Mouse (Mus musculus) MEL (cell line): Measurements from ENCODE around the gene Cdc20. TPM values are rescaled to one million over a fixed set of nuclear protein-coding genes. Genes with fewer than 3 reads are reported as not detected.

Source experiments
- DNase-seq: peaks from one replicate; pipeline ENCODE4 v3.0.0; 2011; ENCODE audit warnings: low read depth, low spot score
- H3K27ac ChIP-seq: 2 replicates; pipeline ENCODE4 v1.5.1; 2012; ENCODE audit warnings: low read depth, mild to moderate bottlenecking, control low read depth, low read length, moderate library complexity; ENCODE audit not compliant: control insufficient read depth
- H3K27me3 ChIP-seq, 2 experiments: fragments of 150-350 bp in 1 of 2; sonication (generic) in 1 of 2; 2 replicates each; pipeline ENCODE4 v1.6.1; 2012; ENCODE audit warnings: low read length in 2 of 2, mild to moderate bottlenecking in 2 of 2, improper control_type of control experiment in 1 of 2, moderate library complexity in 1 of 2; ENCODE audit not compliant: insufficient read depth in 2 of 2, control insufficient read depth in 1 of 2
- H3K36me3 ChIP-seq, 2 experiments: 2 replicates each; pipeline ENCODE4 v1.6.1; 2012 to 2014; ENCODE audit warnings: low read length in 2 of 2, improper control_type of control experiment in 1 of 2, inconsistent platforms in 1 of 2, mild to moderate bottlenecking in 1 of 2; ENCODE audit not compliant: insufficient read depth in 2 of 2, control insufficient read depth in 1 of 2
- H3K4me1 ChIP-seq, 2 experiments: fragments of 150-350 bp in 1 of 2; sonication (generic) in 1 of 2; 2 replicates each; pipeline ENCODE4 v1.6.1; 2012; ENCODE audit warnings: low read length in 2 of 2, improper control_type of control experiment in 1 of 2, mild to moderate bottlenecking in 1 of 2; ENCODE audit not compliant: insufficient read depth in 2 of 2, control insufficient read depth in 1 of 2
- H3K4me3 ChIP-seq, 2 experiments: fragments of 150-350 bp in 1 of 2; sonication (generic) in 1 of 2; 2 replicates each; pipeline ENCODE4 v1.5.1; 2012; ENCODE audit warnings: low read depth in 2 of 2, low read length in 2 of 2, mild to moderate bottlenecking in 2 of 2, moderate library complexity in 2 of 2, control low read depth in 1 of 2, improper control_type of control experiment in 1 of 2; ENCODE audit not compliant: control insufficient read depth in 1 of 2, insufficient read depth in 1 of 2
- H3K79me2 ChIP-seq: 2 replicates; pipeline ENCODE4 v1.6.1; 2012; ENCODE audit warnings: mild to moderate bottlenecking, low read length, moderate library complexity; ENCODE audit not compliant: control insufficient read depth, poor library complexity, insufficient read depth
- H3K9ac ChIP-seq: 2 replicates; pipeline ENCODE4 v1.6.1; 2012; ENCODE audit warnings: low read depth, mild to moderate bottlenecking, control low read depth, low read length, moderate library complexity; ENCODE audit not compliant: control insufficient read depth, poor library complexity, severe bottlenecking
- H3K9me3 ChIP-seq: fragments of 150-350 bp; sonication (generic); replicated peaks from 2 replicates; pipeline ENCODE4 v1.6.1; 2012; ENCODE audit warnings: mild to moderate bottlenecking, low read length, improper control_type of control experiment, moderate library complexity; ENCODE audit not compliant: insufficient read depth
- BHLHE40 ChIP-seq: IDR thresholded peaks from 2 replicates; pipeline ENCODE4 v1.6.1; 2012; ENCODE audit warnings: low read depth, mild to moderate bottlenecking, inconsistent platforms, low read length, improper control_type of control experiment, borderline replicate concordance
- CTCF ChIP-seq, 3 experiments: IDR thresholded peaks in 2 of 3; conservative IDR thresholded peaks in 1 of 3; 2 replicates each; pipeline ENCODE4 v1.5.1; 2011 to 2012; ENCODE audit warnings: low read length in 3 of 3, low read depth in 2 of 3, mild to moderate bottlenecking in 2 of 3, improper control_type of control experiment in 1 of 3, inconsistent platforms in 1 of 3, mixed read lengths in 1 of 3, moderate library complexity in 1 of 3; ENCODE audit not compliant: control insufficient read depth in 1 of 3, insufficient read depth in 1 of 3, poor library complexity in 1 of 3, severe bottlenecking in 1 of 3
- ELF1 ChIP-seq: IDR thresholded peaks from 2 replicates; pipeline ENCODE4 v1.6.1; 2014; ENCODE audit warnings: low read depth, mild to moderate bottlenecking, inconsistent platforms, low read length, improper control_type of control experiment, moderate library complexity
- GABPA ChIP-seq: IDR thresholded peaks from 2 replicates; pipeline ENCODE4 v1.6.1; 2012; ENCODE audit warnings: low read depth, mild to moderate bottlenecking, inconsistent platforms, low read length, improper control_type of control experiment, moderate library complexity
- GATA1 ChIP-seq: IDR thresholded peaks from 2 replicates; pipeline ENCODE4 v1.6.1; 2011; ENCODE audit warnings: low read depth, low read length, improper control_type of control experiment
- JUND ChIP-seq: IDR thresholded peaks from 2 replicates; pipeline ENCODE4 v1.6.1; 2011; ENCODE audit warnings: low read depth, mild to moderate bottlenecking, improper control_type of control experiment, low read length
- KAT2A ChIP-seq: conservative IDR thresholded peaks from 2 replicates; pipeline ENCODE4 v1.6.1; 2012; ENCODE audit warnings: low read depth, low read length, improper control_type of control experiment, inconsistent platforms
- MAZ ChIP-seq: IDR thresholded peaks from 2 replicates; pipeline ENCODE4 v1.6.1; 2012; ENCODE audit warnings: low read depth, mild to moderate bottlenecking, inconsistent platforms, low read length, improper control_type of control experiment
- MEF2A ChIP-seq: IDR thresholded peaks from 2 replicates; pipeline ENCODE4 v1.6.1; 2014; ENCODE audit warnings: low read depth, mild to moderate bottlenecking, inconsistent platforms, low read length, improper control_type of control experiment; ENCODE audit not compliant: poor library complexity, insufficient replicate concordance, severe bottlenecking; ENCODE audit errors: extremely low read depth
- MXI1 ChIP-seq: IDR thresholded peaks from 2 replicates; pipeline ENCODE4 v1.6.1; 2011; ENCODE audit warnings: mild to moderate bottlenecking, low read depth, low read length, improper control_type of control experiment
- MYB ChIP-seq: IDR thresholded peaks from 2 replicates; pipeline ENCODE4 v1.6.1; 2011; ENCODE audit warnings: mild to moderate bottlenecking, low read depth, low read length, improper control_type of control experiment
- MYC ChIP-seq: IDR thresholded peaks from 2 replicates; pipeline ENCODE4 v1.6.1; 2011; ENCODE audit warnings: low read depth, mild to moderate bottlenecking, low read length, improper control_type of control experiment, moderate library complexity
- NELFE ChIP-seq: IDR thresholded peaks from 2 replicates; pipeline ENCODE4 v1.6.1; 2011; ENCODE audit warnings: low read depth, low read length, improper control_type of control experiment
- NRF1 ChIP-seq: IDR thresholded peaks from 2 replicates; pipeline ENCODE4 v1.6.1; 2014; ENCODE audit warnings: low read depth, mild to moderate bottlenecking, inconsistent platforms, low read length, improper control_type of control experiment, moderate library complexity; ENCODE audit not compliant: poor library complexity, insufficient read depth, severe bottlenecking
- POLR2A ChIP-seq, 2 experiments: IDR thresholded peaks; 2 replicates each; pipeline ENCODE4 v1.6.1; 2011 to 2012; ENCODE audit warnings: low read length in 2 of 2, mild to moderate bottlenecking in 2 of 2, control low read depth in 1 of 2, improper control_type of control experiment in 1 of 2, low read depth in 1 of 2, moderate library complexity in 1 of 2; ENCODE audit not compliant: control insufficient read depth in 1 of 2, insufficient read depth in 1 of 2, poor library complexity in 1 of 2
- POLR2AphosphoS2 ChIP-seq: IDR thresholded peaks from 2 replicates; pipeline ENCODE4 v1.6.1; 2011; ENCODE audit warnings: low read length, improper control_type of control experiment
- POLR2AphosphoS5 ChIP-seq: IDR thresholded peaks from 2 replicates; pipeline ENCODE4 v1.6.1; 2012; ENCODE audit warnings: low read depth, borderline replicate concordance, mild to moderate bottlenecking, inconsistent platforms, low read length, moderate library complexity, mixed read lengths
- RCOR1 ChIP-seq: IDR thresholded peaks from 2 replicates; pipeline ENCODE4 v1.6.1; 2012; ENCODE audit warnings: low read depth, mild to moderate bottlenecking, inconsistent platforms, low read length, improper control_type of control experiment
- SIN3A ChIP-seq: IDR thresholded peaks from 2 replicates; pipeline ENCODE4 v1.6.1; 2012; ENCODE audit warnings: low read length, improper control_type of control experiment, inconsistent platforms
- SMC3 ChIP-seq: IDR thresholded peaks from 2 replicates; pipeline ENCODE4 v1.6.1; 2011; ENCODE audit warnings: low read depth, low read length, improper control_type of control experiment
- TBP ChIP-seq: IDR thresholded peaks from 2 replicates; pipeline ENCODE4 v1.8.0; 2011; ENCODE audit warnings: low read depth, low read length, improper control_type of control experiment
- TCF12 ChIP-seq: IDR thresholded peaks from 2 replicates; pipeline ENCODE4 v1.6.1; 2014; ENCODE audit warnings: low read depth, mild to moderate bottlenecking, inconsistent platforms, low read length, improper control_type of control experiment, moderate library complexity
- UBTF ChIP-seq: IDR thresholded peaks from 2 replicates; pipeline ENCODE4 v1.6.1; 2012; ENCODE audit warnings: low read depth, mild to moderate bottlenecking, inconsistent platforms, low read length, improper control_type of control experiment, moderate library complexity, borderline replicate concordance; ENCODE audit not compliant: insufficient read depth
- USF2 ChIP-seq, 2 experiments: IDR thresholded peaks; 2 replicates each; pipeline ENCODE4 v1.6.1; 2011 to 2012; ENCODE audit warnings: improper control_type of control experiment in 2 of 2, low read length in 2 of 2, borderline replicate concordance in 1 of 2, inconsistent platforms in 1 of 2, low read depth in 1 of 2, mild to moderate bottlenecking in 1 of 2; ENCODE audit not compliant: insufficient read depth in 1 of 2
- ZC3H11A ChIP-seq: IDR thresholded peaks from 2 replicates; pipeline ENCODE4 v1.6.1; 2012; ENCODE audit warnings: low read depth, mild to moderate bottlenecking, inconsistent platforms, low read length, improper control_type of control experiment
- ZNF384 ChIP-seq: IDR thresholded peaks from 2 replicates; pipeline ENCODE4 v1.6.1; 2012; ENCODE audit warnings: low read depth, mild to moderate bottlenecking, inconsistent platforms, low read length, improper control_type of control experiment
- polyA plus RNA-seq, 2 experiments: library from polyadenylated mRNA; stranded (reverse) in 1 of 2; unstranded in 1 of 2; fragments of >175 nt in 1 of 2; fragments of >200 nt in 1 of 2; gene quantifications; 2 replicates each; pipeline versions ENCODE4 v1.2.1 to v1.2.4; 2012; ENCODE audit warnings: low replicate concordance in 2 of 2, low read depth in 1 of 2; ENCODE audit not compliant: insufficient read length in 2 of 2, insufficient read depth in 1 of 2, missing spikeins in 1 of 2
- total RNA-seq: library from RNA; depleted of rRNA; stranded (reverse); fragments of 300-350 nt; gene quantifications from 2 replicates; pipeline ENCODE4 v1.2.3, GENCODE M21; 2012

Gene Cdc20
- total and polyA plus RNA-seq, 3 experiments: 189 to 247 TPM; not detected in 1

DNA sequence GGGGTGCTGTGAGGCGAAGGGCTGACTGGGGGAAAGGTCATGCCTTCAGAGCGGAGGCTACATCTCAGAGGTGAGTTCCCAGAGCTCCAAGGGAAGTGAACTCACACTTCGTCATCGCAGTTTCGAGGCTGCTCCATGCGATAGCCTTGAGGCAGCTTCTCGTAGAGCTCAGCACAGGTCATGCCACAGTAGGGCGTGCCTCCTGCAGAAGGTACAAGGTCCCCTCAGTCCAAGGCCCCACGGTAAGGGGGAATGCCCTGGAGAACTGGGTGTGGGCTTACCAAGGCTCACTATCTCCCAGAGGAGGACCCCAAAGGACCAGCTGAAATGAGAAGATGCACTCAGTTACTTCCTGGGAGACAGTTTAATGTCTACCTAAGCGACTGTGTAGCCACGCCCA, 35.5 kb upstream of the Cdc20 start:
- no peak for TF ChIP-seq SIN3A
- no peak for TF ChIP-seq RCOR1
- no peak for TF ChIP-seq ZC3H11A
- TF ChIP-seq KAT2A: no peak
- TF ChIP-seq MEF2A: no peak
- TF ChIP-seq MXI1: no peak
- no peak for TF ChIP-seq GATA1
- no peak for TF ChIP-seq MYC
- no peak for TF ChIP-seq NRF1
- TF ChIP-seq MYB: no peak
- no peak for TF ChIP-seq GABPA
- no peak for TF ChIP-seq UBTF
- TF ChIP-seq NELFE: no peak
- no peak for TF ChIP-seq USF2 (IDR thresholded peaks at IDR 0.05; ENCODE audit: borderline replicate concordance in 1 of 2, insufficient read depth in 1 of 2, low read depth in 1 of 2, low read length in 2 of 2)
- no peak for TF ChIP-seq JUND
- TF ChIP-seq CTCF (IDR thresholded peaks at IDR 0.05 in 2 of 3, conservative IDR thresholded peaks at IDR 0.05 in 1 of 3; ENCODE audit: control insufficient read depth in 1 of 3, insufficient read depth in 1 of 3, low read depth in 2 of 3, low read length in 3 of 3, poor library complexity in 1 of 3, severe bottlenecking in 1 of 3): no peak
- no peak overlapping the region for H3K9ac ChIP-seq
- no peaks in the 10 kb centered on the region for H3K9me3 ChIP-seq
- no peaks in the 10 kb centered on the region for H3K79me2 ChIP-seq
- DNase-seq: no peak
- H3K36me3 ChIP-seq: no peaks in the 10 kb centered on the region
- H3K27me3 ChIP-seq: peaks cover 16 to 22% of the 10 kb centered on the region in 2 experiments
- no peak overlapping the region for H3K4me3 ChIP-seq
- H3K4me1 ChIP-seq: no peaks in the 10 kb centered on the region
- no peak overlapping the region for H3K27ac ChIP-seq

DNA sequence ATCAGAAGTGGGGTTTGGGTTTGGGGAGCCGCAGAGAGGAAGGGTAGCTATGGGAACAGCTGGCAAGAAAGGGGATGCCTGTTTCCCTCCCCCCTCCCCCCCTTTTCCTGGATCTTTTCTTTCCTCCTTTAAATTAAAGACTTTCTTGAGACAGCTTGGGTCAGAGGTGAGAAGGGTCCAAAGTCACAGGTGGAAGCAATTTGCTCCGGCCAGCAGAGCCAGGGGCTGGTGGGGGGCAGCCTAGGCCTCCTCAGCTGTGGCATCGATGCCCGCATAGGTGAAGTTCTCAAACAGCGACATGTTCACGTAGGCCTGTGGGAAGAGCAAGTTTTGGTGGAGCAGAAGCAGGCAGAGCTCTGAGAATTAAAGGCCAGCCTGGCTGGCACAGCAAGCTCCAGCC, 34.1 kb upstream of the Cdc20 start:
- H3K9me3 ChIP-seq: no peaks in the 10 kb centered on the region
- TF ChIP-seq SMC3 (no peak), ZNF384 (no peak), USF2 (IDR thresholded peaks at IDR 0.05; ENCODE audit: borderline replicate concordance in 1 of 2, insufficient read depth in 1 of 2, low read depth in 1 of 2, low read length in 2 of 2) (no peak), POLR2AphosphoS5 (no peak), RCOR1 (no peak), MYB (no peak), ELF1 (no peak), KAT2A (no peak), BHLHE40 (no peak), NELFE (no peak), POLR2AphosphoS2 (no peak), MAZ (no peak), TBP (no peak), GABPA (no peak), POLR2A (IDR thresholded peaks at IDR 0.05; ENCODE audit: control insufficient read depth in 1 of 2, insufficient read depth in 1 of 2, low read depth in 1 of 2, low read length in 2 of 2, poor library complexity in 1 of 2) (no peak), MXI1 (no peak), CTCF (IDR thresholded peaks at IDR 0.05 in 2 of 3, conservative IDR thresholded peaks at IDR 0.05 in 1 of 3; ENCODE audit: control insufficient read depth in 1 of 3, insufficient read depth in 1 of 3, low read depth in 2 of 3, low read length in 3 of 3, poor library complexity in 1 of 3, severe bottlenecking in 1 of 3) (no peak), TCF12 (no peak)
- no peak for DNase-seq
- H3K4me3 ChIP-seq: no peak overlapping the region
- H3K27ac ChIP-seq: no peak overlapping the region
- H3K27me3 ChIP-seq: peaks cover 16 to 26% of the 10 kb centered on the region in 2 experiments
- no peaks in the 10 kb centered on the region for H3K79me2 ChIP-seq
- H3K9ac ChIP-seq: no peak overlapping the region
- no peaks in the 10 kb centered on the region for H3K4me1 ChIP-seq
- H3K36me3 ChIP-seq: no peaks in the 10 kb centered on the region
